Mouse (Mus musculus): Measurements from ENCODE around the gene Tmem11.
"Not testable (repeated sequence)": the region's sequence is repeated elsewhere in the genome, so short reads cannot be mapped to it uniquely, and the experiment has no call there.

Gene Tmem11

DNA sequence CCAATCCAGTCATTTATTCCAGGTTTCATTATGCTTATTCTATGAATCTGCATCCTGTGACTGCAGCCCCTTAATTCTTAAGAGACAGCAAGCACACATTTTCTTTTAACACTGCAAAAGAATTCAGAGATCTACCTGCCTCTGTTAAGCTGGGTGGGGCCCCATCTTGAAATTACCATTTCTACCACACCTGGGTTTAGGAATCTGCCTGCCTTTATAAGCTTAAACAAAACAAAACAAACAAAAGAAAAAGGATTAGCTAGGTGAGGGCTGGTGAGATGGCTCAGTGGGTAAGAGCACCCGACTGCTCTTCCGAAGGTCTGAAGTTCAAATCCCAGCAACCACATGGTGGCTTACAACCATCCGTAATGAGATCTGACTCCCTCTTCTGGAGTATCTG, 7.9 kb upstream of the Tmem11 start:
- not testable (repeated sequence) for DNase-seq (ENCODE audit: low spot score)

GRCm38 (mm10) chr11:60882386-60882785, 3.3 kb upstream of the Tmem11 start:
- no peak for DNase-seq (ENCODE audit: low spot score)

DNA sequence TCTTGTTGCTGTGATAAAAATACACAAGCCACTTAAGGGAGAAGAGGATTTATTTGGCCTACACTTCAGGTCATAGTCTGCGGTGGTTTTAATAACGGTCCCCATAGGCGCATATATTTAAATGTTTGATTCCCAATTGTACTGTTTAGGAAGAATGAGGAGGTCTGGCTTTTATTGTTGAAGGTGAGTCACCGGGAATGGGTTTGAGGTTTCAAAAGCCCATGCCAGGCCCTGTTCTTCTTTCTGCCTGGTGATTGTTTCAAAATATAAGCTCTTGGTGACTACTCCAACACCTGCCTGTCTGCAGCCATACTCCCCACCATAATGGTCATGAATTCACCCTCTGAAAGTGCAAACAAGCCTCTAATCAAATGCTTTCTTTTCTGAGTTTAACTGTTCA, 1.5 kb upstream of the Tmem11 start:
- no peak for DNase-seq (ENCODE audit: low spot score)

DNA sequence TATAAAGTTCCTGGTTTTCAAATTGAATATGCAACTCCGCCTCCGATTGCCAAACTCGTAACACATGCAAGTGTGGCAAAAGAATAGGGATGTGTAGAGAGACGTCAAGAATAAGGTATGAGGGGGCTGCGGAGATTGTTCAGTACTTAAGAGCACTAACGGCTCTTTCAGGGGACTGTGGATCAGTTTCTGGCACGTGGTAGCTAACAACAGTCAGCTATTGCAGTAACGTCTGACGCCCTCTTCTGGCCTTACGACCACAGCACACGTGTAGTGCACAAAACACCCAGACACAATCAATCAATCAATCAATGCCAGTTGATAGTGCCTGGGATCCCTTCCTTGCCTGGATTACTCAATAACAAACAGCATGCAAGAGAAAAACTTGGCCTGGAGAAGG, 351 bp upstream of the Tmem11 start:
- DNase-seq (ENCODE audit: low spot score): peak; percentile 85

GRCm38 (mm10) chr11:60878056-60878612, 938 bp downstream of the Tmem11 start:
- DNase-seq (ENCODE audit: low spot score): peak; percentile 76

DNA sequence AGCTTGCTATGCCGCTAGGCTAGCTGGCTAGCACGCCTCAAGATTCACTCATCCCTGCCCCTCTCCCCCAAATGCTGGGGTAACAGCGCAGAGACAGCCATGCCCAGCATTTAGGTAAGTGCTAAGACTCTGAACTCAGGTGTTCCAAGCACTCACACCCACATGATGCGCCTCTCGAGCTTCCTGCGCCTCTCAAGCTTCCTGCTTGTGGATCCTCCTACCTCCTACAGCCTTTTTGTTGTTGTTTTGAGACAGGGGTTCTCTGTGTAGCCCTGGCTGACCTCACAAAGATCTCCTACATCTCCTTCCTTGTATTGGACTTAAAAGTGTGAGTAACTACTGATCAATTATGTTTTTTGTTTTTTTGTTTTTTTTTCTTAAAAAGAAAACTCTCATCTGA, 6.0 kb downstream of the Tmem11 start:
- no peak for DNase-seq (ENCODE audit: low spot score)

DNA sequence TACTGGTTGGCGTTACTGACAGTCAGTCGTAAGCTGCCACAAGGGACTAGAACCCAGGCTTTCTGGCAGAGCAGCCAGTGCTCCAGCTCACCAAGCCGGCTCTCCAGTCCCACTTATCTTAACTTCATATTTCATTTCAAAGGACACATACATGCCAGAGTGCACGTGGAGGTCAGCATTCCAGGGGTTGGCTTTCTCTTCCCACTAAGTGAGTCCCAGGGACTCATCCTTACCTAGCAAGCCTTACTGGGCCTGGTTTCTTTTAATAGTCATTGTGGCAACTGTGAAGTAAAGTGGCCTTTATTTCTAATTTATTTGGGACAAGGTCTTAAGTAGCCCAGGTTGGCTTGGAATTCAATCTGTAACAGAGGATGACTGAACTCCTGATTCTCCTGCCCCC, 7.7 kb downstream of the Tmem11 start:
- DNase-seq (ENCODE audit: low spot score): no peak

DNA sequence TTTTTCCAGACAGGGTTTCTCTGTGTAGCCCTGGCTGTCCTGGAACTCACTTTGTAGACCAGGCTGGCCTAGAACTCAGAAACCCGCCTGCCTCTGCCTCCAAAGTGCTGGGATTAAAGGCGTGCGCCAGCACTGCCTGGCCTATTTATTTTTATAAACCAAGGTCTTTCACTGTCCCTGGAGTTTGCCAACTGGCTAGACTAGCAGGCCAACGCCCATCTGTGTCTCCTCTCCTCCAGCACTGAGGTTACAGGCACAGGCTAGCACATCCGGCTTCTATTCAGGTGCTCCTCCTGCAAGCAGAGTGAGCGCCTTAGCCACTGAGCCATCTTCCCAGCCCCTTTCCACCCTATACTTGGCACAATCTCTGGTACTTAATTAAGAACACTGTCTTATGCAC, 9.6 kb downstream of the Tmem11 start:
- not testable (repeated sequence) for DNase-seq (ENCODE audit: low spot score)

GRCm38 (mm10) chr11:60867904-60868303, 11.2 kb downstream of the Tmem11 start:
- DNase-seq (ENCODE audit: low spot score): no peak

DNA sequence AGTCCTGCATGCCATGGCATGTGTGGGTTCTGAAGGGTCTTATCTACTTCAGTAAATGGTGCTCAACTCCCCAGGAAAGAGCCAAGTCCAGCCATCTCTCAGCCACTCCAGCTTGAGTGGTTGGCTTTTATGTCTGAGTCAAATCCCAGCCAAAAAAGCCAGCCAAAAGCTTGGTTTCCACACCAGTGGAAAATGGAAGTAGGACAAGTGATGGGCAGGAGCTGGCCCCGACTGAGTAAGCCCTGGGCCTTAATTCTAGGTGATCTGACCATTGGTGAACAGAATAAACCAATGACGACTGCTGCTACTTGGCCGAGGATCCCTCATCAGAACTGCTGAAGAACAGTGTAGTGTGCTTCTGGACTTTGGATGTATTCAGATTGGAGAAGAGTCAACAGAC, 11.6 kb downstream of the Tmem11 start:
- no peak for DNase-seq (ENCODE audit: low spot score)

- DNase-seq (ENCODE audit: low spot score): no peak
Observed at GRCm38 (mm10) chr11:60866021-60866420, 13.1 kb downstream of the Tmem11 start.

DNA sequence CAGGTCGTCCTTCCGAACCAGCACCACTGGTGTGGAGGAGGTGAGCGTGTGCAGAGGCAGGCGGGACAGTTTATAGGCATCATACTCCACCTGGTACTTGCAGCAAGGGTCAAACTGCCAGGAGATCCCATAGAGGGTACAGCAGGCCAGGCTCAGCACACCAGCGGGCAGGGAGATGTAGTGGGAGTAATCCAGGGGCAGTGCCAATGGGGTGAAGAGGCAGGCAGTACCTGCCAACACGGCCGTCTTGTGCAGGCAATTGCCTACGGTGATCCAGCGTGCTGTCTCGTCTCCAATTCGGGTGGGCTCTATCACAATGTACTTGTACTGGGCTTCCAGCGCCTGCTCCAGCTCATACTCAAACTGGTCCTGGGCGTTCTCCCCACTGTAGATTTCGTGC, 14.2 kb downstream of the Tmem11 start:
- no peak for DNase-seq (ENCODE audit: low spot score)

- no peak for DNase-seq (ENCODE audit: low spot score)
Observed at GRCm38 (mm10) chr11:60864166-60864565, 14.9 kb downstream of the Tmem11 start.

GRCm38 (mm10) chr11:60863196-60863595, 15.9 kb downstream of the Tmem11 start:
- no peak for DNase-seq (ENCODE audit: low spot score)

GRCm38 (mm10) chr11:60861993-60862392, 17.1 kb downstream of the Tmem11 start:
- DNase-seq (ENCODE audit: low spot score): no peak

DNA sequence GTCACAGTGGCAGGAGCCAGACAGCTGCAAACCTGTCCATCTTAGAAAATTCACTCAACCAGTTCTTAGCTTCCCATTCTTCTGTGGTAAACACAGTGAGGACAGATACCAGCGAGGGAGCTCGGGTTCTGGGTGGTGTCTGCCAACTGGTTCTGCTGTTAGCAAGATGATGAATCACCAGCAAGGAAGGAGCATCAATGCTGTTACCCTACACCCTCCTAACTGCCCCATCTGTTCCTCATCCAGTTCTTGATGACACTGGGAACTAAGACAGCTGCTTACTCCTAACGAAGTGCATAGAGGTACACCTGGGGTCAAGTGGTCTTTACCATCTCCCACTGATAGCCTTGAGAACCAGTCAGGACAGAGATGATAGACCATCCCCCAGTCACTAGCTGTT, 22.5 kb downstream of the Tmem11 start:
- no peak for DNase-seq (ENCODE audit: low spot score)

- no peak for DNase-seq (ENCODE audit: low spot score)
Observed at GRCm38 (mm10) chr11:60845415-60845814, 33.7 kb downstream of the Tmem11 start.

DNA sequence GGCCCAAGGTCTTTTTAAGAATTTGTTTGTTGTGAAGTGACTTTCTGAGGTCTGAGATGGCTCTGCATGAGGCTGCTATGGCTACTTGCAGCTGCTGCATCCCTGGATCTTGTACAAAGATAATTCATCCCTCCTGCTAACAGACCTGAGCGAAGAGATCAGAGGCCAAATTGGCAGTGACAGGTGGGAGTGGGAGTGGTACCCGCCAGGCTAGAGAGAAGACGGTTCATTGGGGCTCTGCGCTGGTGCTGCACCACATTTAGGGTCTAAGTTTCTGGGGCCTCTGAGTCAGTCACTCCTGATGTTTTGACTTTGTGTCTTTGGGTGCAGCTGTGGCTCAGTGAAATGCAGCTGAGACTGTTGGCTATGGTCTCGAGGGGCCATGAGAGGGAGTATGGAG, 35.7 kb downstream of the Tmem11 start:
- DNase-seq (ENCODE audit: low spot score): no peak

DNA sequence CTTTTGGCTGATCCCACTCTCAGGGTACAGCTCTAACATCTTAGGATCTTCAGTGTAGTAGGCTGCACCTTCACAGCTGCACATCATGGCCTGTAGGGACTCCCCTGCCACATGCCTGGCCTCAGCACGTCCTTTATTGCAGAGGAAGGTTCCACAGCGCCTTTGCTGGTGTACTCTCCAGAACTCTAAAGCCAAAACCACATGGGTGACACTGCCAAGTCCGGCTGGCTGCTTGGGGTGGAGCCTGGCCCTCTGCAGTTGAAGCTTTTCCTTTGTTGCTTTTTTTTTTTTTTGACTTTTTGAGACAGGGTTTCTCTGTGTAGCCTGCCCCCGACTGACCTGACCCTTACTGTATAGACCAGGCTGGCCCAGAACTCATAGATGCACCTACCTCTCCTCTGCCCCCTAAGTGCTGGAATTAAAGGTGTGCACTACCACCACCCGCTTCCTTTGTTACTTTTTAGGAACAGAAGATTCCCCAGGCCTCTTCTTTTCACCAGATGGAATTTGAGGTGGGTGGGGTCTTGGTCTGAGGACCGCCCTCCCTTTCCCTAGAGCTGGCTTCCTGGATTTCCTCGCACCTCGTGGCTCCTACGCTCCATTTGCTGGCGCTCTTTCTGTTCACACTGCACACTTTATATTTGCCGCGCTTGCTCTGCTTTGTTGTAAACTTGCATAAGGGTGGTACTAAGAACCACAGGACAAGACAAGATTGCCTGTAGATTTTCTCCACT, 37.4 kb downstream of the Tmem11 start:
- no peak for DNase-seq (ENCODE audit: low spot score)

GRCm38 (mm10) chr11:60837644-60838406, 41.2 kb downstream of the Tmem11 start:
- no peak for DNase-seq (ENCODE audit: low spot score)

DNA sequence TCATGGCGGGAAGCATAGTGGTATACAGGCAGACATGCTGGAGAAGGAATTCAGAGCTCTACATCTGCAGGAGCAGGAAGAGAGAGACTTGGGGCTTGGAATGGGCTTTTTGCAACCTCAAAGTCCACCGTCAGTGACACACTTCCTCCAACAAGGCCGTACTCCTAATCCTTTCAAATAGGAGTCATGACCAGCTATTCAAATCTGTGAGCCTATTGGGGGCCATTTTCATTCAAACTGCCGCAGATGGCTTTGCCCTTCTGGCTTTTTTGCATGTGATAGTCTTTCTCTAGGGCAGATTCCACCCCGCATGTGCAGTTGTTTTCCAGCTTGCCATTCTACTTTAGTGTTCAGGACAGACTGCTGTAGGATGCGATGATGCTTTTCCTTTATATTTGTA, 42.2 kb downstream of the Tmem11 start:
- DNase-seq (ENCODE audit: low spot score): no peak

DNA sequence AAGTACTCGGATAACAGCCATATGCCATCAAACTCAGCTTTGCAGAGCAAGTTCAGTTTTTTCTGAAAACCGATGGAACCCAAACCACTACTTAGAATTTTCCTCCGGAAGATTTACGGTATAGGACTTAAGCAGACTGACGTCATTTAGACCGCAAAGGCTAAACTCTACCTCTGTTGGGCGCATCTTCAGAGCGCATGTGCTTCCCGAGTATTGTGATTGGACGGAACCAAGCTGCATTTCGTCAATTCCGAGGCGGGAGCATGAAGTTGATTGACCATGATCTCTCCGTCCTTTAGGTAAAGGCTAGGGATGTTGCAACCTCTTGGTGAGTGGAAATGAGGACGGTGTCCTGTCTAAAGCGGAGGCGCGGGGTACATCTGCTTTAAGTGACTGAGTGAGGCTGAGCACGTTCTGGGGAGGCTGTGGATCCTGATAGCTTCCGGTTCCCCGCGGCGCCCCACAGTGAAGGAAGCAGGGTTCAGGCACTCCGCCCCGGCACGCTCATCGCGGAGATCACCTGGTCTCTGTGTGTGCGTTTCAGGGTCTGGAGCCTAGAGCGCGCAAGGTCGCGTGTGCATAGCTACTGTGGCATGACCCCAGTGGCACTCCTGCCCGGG, 48.5 kb downstream of the Tmem11 start, which contains the start of gene Dhrs7b:
Dhrs7b (plus strand) TSS at position 199 of the 620 bp plus-strand sequence.
- peak; percentile 94 for DNase-seq (ENCODE audit: low spot score)

DNA sequence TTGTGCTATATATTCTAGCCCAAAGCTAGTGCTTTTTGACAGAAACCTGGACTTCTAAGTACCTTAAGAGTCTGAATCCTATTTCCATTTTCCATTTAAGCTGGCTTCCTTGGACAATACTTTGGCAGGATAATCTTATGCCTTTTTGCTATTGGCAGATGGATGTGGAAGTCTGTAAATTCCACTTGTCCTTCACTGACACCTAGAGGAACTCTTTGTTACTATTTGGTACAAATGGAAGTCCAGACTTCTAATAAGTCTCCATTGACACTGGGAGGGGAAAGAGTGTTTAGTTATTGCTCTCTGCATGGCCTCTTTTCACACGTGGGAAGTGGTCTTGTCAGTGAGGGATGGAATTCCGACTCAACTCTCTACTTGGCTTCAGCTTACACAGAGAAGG, 50.2 kb downstream of the Tmem11 start:
- no peak for DNase-seq (ENCODE audit: low spot score)
